Mouse (Mus musculus) E14TG2a.4 (cell line): ENCODE results near the gene Senp1.

Source experiments
- CTCF ChIP-seq: conservative IDR thresholded peaks from 2 replicates; pipeline ENCODE4 v1.5.1; 2014; ENCODE audit warnings: low read length
- NANOG ChIP-seq: IDR thresholded peaks from 2 replicates; pipeline ENCODE4 v1.6.1; 2014; ENCODE audit warnings: borderline replicate concordance, low read length, mixed read lengths
- POU5F1 ChIP-seq: IDR thresholded peaks from 2 replicates; pipeline ENCODE4 v1.6.1; 2014; ENCODE audit warnings: low read length, borderline replicate concordance

- no peak for TF ChIP-seq CTCF
- TF ChIP-seq NANOG, result no peak
- TF ChIP-seq POU5F1, result no peak
Measured at GRCm38 (mm10) chr15:98107703-98108296, 14.3 kb upstream of the Senp1 start.
